Mouse (Mus musculus): ENCODE measurements at regions not wholly inside any gene's neighbourhood (a gene's known extent, or its start where the extent isn't known, plus 50 kb on each side); places are given as distances from the start of the nearest gene placed in this dataset.

- no peak overlapping the region for H3K27ac ChIP-seq (replicated peaks in 1 of 2; ENCODE audit: control insufficient read depth in 1 of 2, insufficient read depth in 1 of 2, low read depth in 2 of 2, low read length in 2 of 2)
- H3K27me3 ChIP-seq (ENCODE audit: control insufficient read depth, insufficient read depth, low read length), result no peaks in the 10 kb centered on the region
- 81% methylated on average over 4 of the region's 4 CpGs for WGBS
- no peaks in the 10 kb centered on the region for H3K4me1 ChIP-seq (ENCODE audit: control insufficient read depth in 2 of 2, insufficient read depth in 2 of 2, low read length in 2 of 2)
- H3K9ac ChIP-seq (ENCODE audit: low read length), result no peak overlapping the region
- H3K36me3 ChIP-seq (ENCODE audit: control insufficient read depth, insufficient read depth, low read length), result no peaks in the 10 kb centered on the region
- no peak overlapping the region for H3K4me2 ChIP-seq (ENCODE audit: low read length)
- no peak overlapping the region for H3K4me3 ChIP-seq (ENCODE audit: control insufficient read depth in 1 of 2, insufficient read depth in 1 of 2, low read depth in 1 of 2, low read length in 2 of 2)
- ATAC-seq (ENCODE audit: insufficient number of reproducible peaks, insufficient read depth, low FRiP score, low read depth), result no peak
- no peaks in the 10 kb centered on the region for H3K9me3 ChIP-seq (ENCODE audit: control insufficient read depth, low read length)
These were observed 437.9 kb downstream of the Flrt2 start for GRCm38 (mm10) chr12:96129870-96130454.

- Histone ChIP-seq H3K4me3 (ENCODE audit: control insufficient read depth in 1 of 2, insufficient read depth in 1 of 2, low read depth in 1 of 2, low read length in 2 of 2) (no peak overlapping the region), H3K4me1 (ENCODE audit: control insufficient read depth in 2 of 2, insufficient read depth in 2 of 2, low read length in 2 of 2) (no peaks in the 10 kb centered on the region), H3K36me3 (ENCODE audit: control insufficient read depth, insufficient read depth, low read length) (no peaks in the 10 kb centered on the region), H3K4me2 (ENCODE audit: low read length) (no peak overlapping the region), H3K9me3 (ENCODE audit: control insufficient read depth, low read length) (no peaks in the 10 kb centered on the region), H3K9ac (ENCODE audit: low read length) (no peak overlapping the region), H3K27ac (replicated peaks in 1 of 2; ENCODE audit: control insufficient read depth in 1 of 2, insufficient read depth in 1 of 2, low read depth in 2 of 2, low read length in 2 of 2) (no peak overlapping the region), H3K27me3 (ENCODE audit: control insufficient read depth, insufficient read depth, low read length) (no peaks in the 10 kb centered on the region)
- WGBS, result 79% methylated on average over 9 of the region's 9 CpGs
- ATAC-seq (ENCODE audit: insufficient number of reproducible peaks, insufficient read depth, low FRiP score, low read depth), result no peak
These were observed 438.9 kb downstream of the Flrt2 start for GRCm38 (mm10) chr12:96130796-96131512.

GRCm38 (mm10) chr12:96134136-96134535 is 442.1 kb downstream of the Flrt2 start:
- Histone ChIP-seq H3K4me3 (ENCODE audit: control insufficient read depth in 1 of 2, insufficient read depth in 1 of 2, low read depth in 1 of 2, low read length in 2 of 2) (no peak overlapping the region), H3K36me3 (ENCODE audit: control insufficient read depth, insufficient read depth, low read length) (no peaks in the 10 kb centered on the region), H3K4me1 (ENCODE audit: control insufficient read depth in 2 of 2, insufficient read depth in 2 of 2, low read length in 2 of 2) (no peaks in the 10 kb centered on the region), H3K9me3 (ENCODE audit: control insufficient read depth, low read length) (no peaks in the 10 kb centered on the region), H3K27me3 (ENCODE audit: control insufficient read depth, insufficient read depth, low read length) (no peaks in the 10 kb centered on the region), H3K27ac (replicated peaks in 1 of 2; ENCODE audit: control insufficient read depth in 1 of 2, insufficient read depth in 1 of 2, low read depth in 2 of 2, low read length in 2 of 2) (no peak overlapping the region), H3K9ac (ENCODE audit: low read length) (no peak overlapping the region), H3K4me2 (ENCODE audit: low read length) (no peak overlapping the region)
- WGBS, result 58% methylated on average over 5 of the region's 5 CpGs
- no peak for ATAC-seq (ENCODE audit: insufficient number of reproducible peaks, insufficient read depth, low FRiP score, low read depth)

- Histone ChIP-seq H3K27me3 (ENCODE audit: control insufficient read depth, insufficient read depth, low read length) (no peaks in the 10 kb centered on the region), H3K9ac (ENCODE audit: low read length) (no peak overlapping the region), H3K4me2 (ENCODE audit: low read length) (no peak overlapping the region), H3K4me3 (ENCODE audit: control insufficient read depth in 1 of 2, insufficient read depth in 1 of 2, low read depth in 1 of 2, low read length in 2 of 2) (no peak overlapping the region), H3K36me3 (ENCODE audit: control insufficient read depth, insufficient read depth, low read length) (no peaks in the 10 kb centered on the region), H3K9me3 (ENCODE audit: control insufficient read depth, low read length) (no peaks in the 10 kb centered on the region), H3K4me1 (ENCODE audit: control insufficient read depth in 2 of 2, insufficient read depth in 2 of 2, low read length in 2 of 2) (no peaks in the 10 kb centered on the region), H3K27ac (replicated peaks in 1 of 2; ENCODE audit: control insufficient read depth in 1 of 2, insufficient read depth in 1 of 2, low read depth in 2 of 2, low read length in 2 of 2) (no peak overlapping the region)
- WGBS, result 83% methylated on average over 2 of the region's 2 CpGs
- ATAC-seq (ENCODE audit: insufficient number of reproducible peaks, insufficient read depth, low FRiP score, low read depth), result no peak
These were observed 449.7 kb downstream of the Flrt2 start for GRCm38 (mm10) chr12:96141748-96142147.

GRCm38 (mm10) chr12:96154095-96154494 is 462.1 kb downstream of the Flrt2 start:
- Histone ChIP-seq H3K27me3 (ENCODE audit: control insufficient read depth, insufficient read depth, low read length) (no peaks in the 10 kb centered on the region), H3K9me3 (ENCODE audit: control insufficient read depth, low read length) (no peaks in the 10 kb centered on the region), H3K36me3 (ENCODE audit: control insufficient read depth, insufficient read depth, low read length) (no peaks in the 10 kb centered on the region), H3K4me3 (ENCODE audit: control insufficient read depth in 1 of 2, insufficient read depth in 1 of 2, low read depth in 1 of 2, low read length in 2 of 2) (no peak overlapping the region), H3K27ac (replicated peaks in 1 of 2; ENCODE audit: control insufficient read depth in 1 of 2, insufficient read depth in 1 of 2, low read depth in 2 of 2, low read length in 2 of 2) (no peak overlapping the region), H3K9ac (ENCODE audit: low read length) (no peak overlapping the region), H3K4me2 (ENCODE audit: low read length) (no peak overlapping the region), H3K4me1 (ENCODE audit: control insufficient read depth in 2 of 2, insufficient read depth in 2 of 2, low read length in 2 of 2) (no peaks in the 10 kb centered on the region)
- WGBS, result 76% methylated on average over 3 of the region's 3 CpGs
- ATAC-seq (ENCODE audit: insufficient number of reproducible peaks, insufficient read depth, low FRiP score, low read depth), result no peak

- no peaks in the 10 kb centered on the region for H3K36me3 ChIP-seq (ENCODE audit: control insufficient read depth, insufficient read depth, low read length)
- H3K27ac ChIP-seq (replicated peaks in 1 of 2; ENCODE audit: control insufficient read depth in 1 of 2, insufficient read depth in 1 of 2, low read depth in 2 of 2, low read length in 2 of 2), result peak overlapping the region in 1 of 2 experiments; percentile 53; a peak in 2 of 4 replicates
- no peak overlapping the region for H3K4me2 ChIP-seq (ENCODE audit: low read length)
- no peaks in the 10 kb centered on the region for H3K9me3 ChIP-seq (ENCODE audit: control insufficient read depth, low read length)
- H3K9ac ChIP-seq (ENCODE audit: low read length), result no peak overlapping the region
- no peaks in the 10 kb centered on the region for H3K27me3 ChIP-seq (ENCODE audit: control insufficient read depth, insufficient read depth, low read length)
- peaks cover 0 to 5% of the 10 kb centered on the region in 2 experiments; a peak in 2 of 4 replicates for H3K4me1 ChIP-seq (ENCODE audit: control insufficient read depth in 2 of 2, insufficient read depth in 2 of 2, low read length in 2 of 2)
- H3K4me3 ChIP-seq (ENCODE audit: control insufficient read depth in 1 of 2, insufficient read depth in 1 of 2, low read depth in 1 of 2, low read length in 2 of 2), result no peak overlapping the region
- WGBS, result 76% methylated on average over 1 of the region's 1 CpGs
- ATAC-seq (ENCODE audit: insufficient number of reproducible peaks, insufficient read depth, low FRiP score, low read depth), result no peak; the same call in 1 of the 2 replicates
These were observed 475.5 kb downstream of the Flrt2 start for GRCm38 (mm10) chr12:96167551-96167950.

- Histone ChIP-seq H3K36me3 (ENCODE audit: control insufficient read depth, insufficient read depth, low read length) (no peaks in the 10 kb centered on the region), H3K4me3 (ENCODE audit: control insufficient read depth in 1 of 2, insufficient read depth in 1 of 2, low read depth in 1 of 2, low read length in 2 of 2) (no peak overlapping the region), H3K4me2 (ENCODE audit: low read length) (no peak overlapping the region), H3K27ac (replicated peaks in 1 of 2; ENCODE audit: control insufficient read depth in 1 of 2, insufficient read depth in 1 of 2, low read depth in 2 of 2, low read length in 2 of 2) (no peak overlapping the region), H3K27me3 (ENCODE audit: control insufficient read depth, insufficient read depth, low read length) (no peaks in the 10 kb centered on the region), H3K4me1 (ENCODE audit: control insufficient read depth in 2 of 2, insufficient read depth in 2 of 2, low read length in 2 of 2) (no peaks in the 10 kb centered on the region), H3K9ac (ENCODE audit: low read length) (no peak overlapping the region), H3K9me3 (ENCODE audit: control insufficient read depth, low read length) (no peaks in the 10 kb centered on the region)
- 38% methylated on average over 1 of the region's 1 CpGs for whole genome bisulfite sequencing
- no peak for ATAC-seq (ENCODE audit: insufficient number of reproducible peaks, insufficient read depth, low FRiP score, low read depth)
These were observed 506.9 kb downstream of the Flrt2 start for GRCm38 (mm10) chr12:96198928-96199327.

- 74% methylated on average over 1 of the region's 1 CpGs for WGBS
These were observed 509.8 kb downstream of the Flrt2 start for GRCm38 (mm10) chr12:96201855-96202254.

More at GRCm38 (mm10) chr12:96201855-96202254, 509.8 kb downstream of the Flrt2 start:
- Histone ChIP-seq H3K4me3 (ENCODE audit: control insufficient read depth in 1 of 2, insufficient read depth in 1 of 2, low read depth in 1 of 2, low read length in 2 of 2) (no peak overlapping the region), H3K36me3 (ENCODE audit: control insufficient read depth, insufficient read depth, low read length) (no peaks in the 10 kb centered on the region), H3K4me1 (ENCODE audit: control insufficient read depth in 2 of 2, insufficient read depth in 2 of 2, low read length in 2 of 2) (no peaks in the 10 kb centered on the region), H3K27ac (replicated peaks in 1 of 2; ENCODE audit: control insufficient read depth in 1 of 2, insufficient read depth in 1 of 2, low read depth in 2 of 2, low read length in 2 of 2) (no peak overlapping the region), H3K27me3 (ENCODE audit: control insufficient read depth, insufficient read depth, low read length) (no peaks in the 10 kb centered on the region), H3K4me2 (ENCODE audit: low read length) (no peak overlapping the region), H3K9ac (ENCODE audit: low read length) (no peak overlapping the region), H3K9me3 (ENCODE audit: control insufficient read depth, low read length) (no peaks in the 10 kb centered on the region)
- ATAC-seq (ENCODE audit: insufficient number of reproducible peaks, insufficient read depth, low FRiP score, low read depth), result no peak

Data from heart, embryonic 14.5 days (tissue).